Mouse (Mus musculus) heart, embryonic 14.5 days (tissue): ENCODE results near the gene Ugt2b35. TPM values are rescaled to one million over a fixed set of nuclear protein-coding genes. Genes with fewer than 3 reads are reported as not detected.
"Not testable (repeated sequence)": the region's sequence is repeated elsewhere in the genome, so short reads cannot be mapped to it uniquely, and the experiment has no call there.

Experiments
- ATAC-seq: fragments of 200-750 bp; cut with Nextera tagmentation; 2 replicates; pipeline ENCODE4 v1.8.0; 2017; ENCODE audit warnings: low read depth, moderate TSS enrichment; ENCODE audit not compliant: insufficient number of reproducible peaks, insufficient read depth, low FRiP score
- H3K27ac ChIP-seq, 2 experiments: fragments of 200-500 bp in 1 of 2; fragments of 300-500 bp in 1 of 2; sonication (generic) in 1 of 2; replicated peaks in 1 of 2; 2 replicates each; pipeline ENCODE4 v1.5.1; 2012 to 2014; ENCODE audit warnings: low read depth in 2 of 2, low read length in 2 of 2, control low read depth in 1 of 2, mild to moderate bottlenecking in 1 of 2, mixed read lengths in 1 of 2; ENCODE audit not compliant: control insufficient read depth in 1 of 2, insufficient read depth in 1 of 2
- H3K27me3 ChIP-seq: fragments of 300-500 bp; sonication (generic); 2 replicates; pipeline ENCODE4 v1.6.1; 2014; ENCODE audit warnings: mild to moderate bottlenecking, low read length, control low read depth; ENCODE audit not compliant: control insufficient read depth, insufficient read depth
- H3K36me3 ChIP-seq: fragments of 300-500 bp; sonication (generic); 2 replicates; pipeline ENCODE4 v1.6.1; 2014; ENCODE audit warnings: mild to moderate bottlenecking, control low read depth, low read length, mixed read lengths; ENCODE audit not compliant: control insufficient read depth, insufficient read depth
- H3K4me1 ChIP-seq, 2 experiments: fragments of 200-500 bp in 1 of 2; fragments of 300-500 bp in 1 of 2; sonication (generic) in 1 of 2; 2 replicates each; pipeline ENCODE4 v1.6.1; 2012 to 2014; ENCODE audit warnings: low read length in 2 of 2, control low read depth in 1 of 2, mixed read lengths in 1 of 2; ENCODE audit not compliant: control insufficient read depth in 2 of 2, insufficient read depth in 2 of 2
- H3K4me2 ChIP-seq: fragments of 300-500 bp; sonication (generic); 2 replicates; pipeline ENCODE4 v1.6.1; 2014; ENCODE audit warnings: mild to moderate bottlenecking, low read length
- H3K4me3 ChIP-seq, 2 experiments: fragments of 200-500 bp in 1 of 2; fragments of 300-500 bp in 1 of 2; sonication (generic) in 1 of 2; 2 replicates each; pipeline ENCODE4 v1.5.1; 2012 to 2014; ENCODE audit warnings: low read length in 2 of 2, mild to moderate bottlenecking in 2 of 2, control low read depth in 1 of 2, low read depth in 1 of 2, moderate library complexity in 1 of 2; ENCODE audit not compliant: control insufficient read depth in 1 of 2, insufficient read depth in 1 of 2
- H3K9ac ChIP-seq: fragments of 300-500 bp; sonication (generic); 2 replicates; pipeline ENCODE4 v1.6.1; 2014; ENCODE audit warnings: mild to moderate bottlenecking, low read length
- H3K9me3 ChIP-seq: fragments of 300-500 bp; sonication (generic); 2 replicates; pipeline ENCODE4 v1.6.1; 2016; ENCODE audit warnings: low read length, control low read depth; ENCODE audit not compliant: control insufficient read depth
- WGBS: fragments of 180-500 bp; shearing (Covaris S2); extraction: QIAGEN DNeasy Blood & Tissue Kit; methylation state at CpG from one replicate; pipeline ENCODE4 v1.1.7; 2014; 5-methylcytosine and 5-hydroxymethylcytosine counted together
- polyA plus RNA-seq: library from polyadenylated mRNA; unstranded; fragments of >200 nt; fragmentation: Nextera tagmentation; extraction: Ambion mirVana; gene quantifications from 2 replicates; pipeline ENCODE4 v1.2.1, GENCODE M21; 2014

Ugt2b35 gene
- not detected in 2 replicates for polyA plus RNA-seq

GRCm38 (mm10) chr5:87000395-87001073 lies at the start of gene Ugt2b35:
Ugt2b35 (plus strand) TSS chr5:87000860.
- H3K4me2 ChIP-seq, result no peak within 1 kb of the TSS
- no peak for ATAC-seq
- no peaks in the 10 kb centered on the region for H3K9me3 ChIP-seq
- no peaks in the 10 kb centered on the region for H3K36me3 ChIP-seq
- H3K4me3 ChIP-seq, result no peak within 1 kb of the TSS
- H3K4me1 ChIP-seq, result no peaks in the 10 kb centered on the region
- WGBS, result 60% methylated on average over 4 of the region's 4 CpGs
- no peak within 1 kb of the TSS for H3K9ac ChIP-seq
- H3K27me3 ChIP-seq, result no peaks in the 10 kb centered on the region
- H3K27ac ChIP-seq, result no peak within 1 kb of the TSS

GRCm38 (mm10) chr5:86960504-86960903 lies 40.2 kb upstream of the Ugt2b35 start:
- Histone ChIP-seq H3K9me3 (no peaks in the 10 kb centered on the region), H3K4me2 (no peak overlapping the region), H3K4me1 (no peaks in the 10 kb centered on the region), H3K36me3 (no peaks in the 10 kb centered on the region), H3K27ac (no peak overlapping the region), H3K9ac (no peak overlapping the region), H3K27me3 (no peaks in the 10 kb centered on the region), H3K4me3 (no peak overlapping the region)
- WGBS, result 77% methylated on average over 3 of the region's 3 CpGs
- ATAC-seq, result no peak

- H3K36me3 ChIP-seq, result no peaks in the 10 kb centered on the region
- no peak overlapping the region for H3K27ac ChIP-seq
- no peak overlapping the region for H3K9ac ChIP-seq
- no peak overlapping the region for H3K4me2 ChIP-seq
- H3K27me3 ChIP-seq, result no peaks in the 10 kb centered on the region
- no peak for ATAC-seq
- H3K4me3 ChIP-seq, result no peak overlapping the region
- WGBS, result 74% methylated on average over 3 of the region's 3 CpGs
- H3K9me3 ChIP-seq, result no peaks in the 10 kb centered on the region
- no peaks in the 10 kb centered on the region for H3K4me1 ChIP-seq
Observed at GRCm38 (mm10) chr5:86961587-86962358, 38.9 kb upstream of the Ugt2b35 start.

- 79% methylated on average over 1 of the region's 1 CpGs for WGBS
Observed at GRCm38 (mm10) chr5:86962849-86963248, 37.8 kb upstream of the Ugt2b35 start.

GRCm38 (mm10) chr5:86967271-86967670 lies 33.4 kb upstream of the Ugt2b35 start:
- H3K27me3 ChIP-seq, H3K4me1 ChIP-seq, ATAC-seq, H3K4me2 ChIP-seq, H3K9ac ChIP-seq, H3K9me3 ChIP-seq, H3K27ac ChIP-seq, H3K4me3 ChIP-seq, H3K36me3 ChIP-seq: not testable (repeated sequence)
- 87% methylated on average over 5 of the region's 5 CpGs for WGBS

More at GRCm38 (mm10) chr5:86962849-86963248, 37.8 kb upstream of the Ugt2b35 start:
- H3K4me2 ChIP-seq, ATAC-seq, H3K9me3 ChIP-seq, H3K27ac ChIP-seq, H3K4me3 ChIP-seq, H3K9ac ChIP-seq, H3K4me1 ChIP-seq, H3K36me3 ChIP-seq, H3K27me3 ChIP-seq: not testable (repeated sequence)

- no peak for ATAC-seq
- H3K4me2 ChIP-seq, result no peak overlapping the region
- H3K27ac ChIP-seq, result no peak overlapping the region
- H3K4me1 ChIP-seq, result no peaks in the 10 kb centered on the region
- no peak overlapping the region for H3K4me3 ChIP-seq
- H3K36me3 ChIP-seq, result no peaks in the 10 kb centered on the region
- no peaks in the 10 kb centered on the region for H3K27me3 ChIP-seq
- H3K9ac ChIP-seq, result no peak overlapping the region
- 49% methylated on average over 6 of the region's 6 CpGs for WGBS
- no peaks in the 10 kb centered on the region for H3K9me3 ChIP-seq
Observed at GRCm38 (mm10) chr5:87004735-87005134, 4.1 kb downstream of the Ugt2b35 start.

GRCm38 (mm10) chr5:87015477-87015876 lies 14.8 kb downstream of the Ugt2b35 start:
- 71% methylated on average over 3 of the region's 3 CpGs for WGBS
- Histone ChIP-seq H3K9me3 (no peaks in the 10 kb centered on the region), H3K27ac (no peak overlapping the region)

More at GRCm38 (mm10) chr5:87015477-87015876, 14.8 kb downstream of the Ugt2b35 start:
- ATAC-seq, result no peak
- Histone ChIP-seq H3K4me3 (no peak overlapping the region), H3K36me3 (no peaks in the 10 kb centered on the region), H3K27me3 (no peaks in the 10 kb centered on the region), H3K4me1 (no peaks in the 10 kb centered on the region), H3K4me2 (no peak overlapping the region), H3K9ac (no peak overlapping the region)
